Mouse (Mus musculus) CH12.LX (cell line): ENCODE measurements around the gene Hagh.

Experiments
- CTCF ChIP-seq, 2 experiments: IDR thresholded peaks in 1 of 2; conservative IDR thresholded peaks in 1 of 2; 2 replicates each; pipeline ENCODE4 v1.5.1; 2011 to 2012; ENCODE audit warnings: low read depth in 2 of 2, low read length in 2 of 2, improper control_type of control experiment in 1 of 2, inconsistent platforms in 1 of 2, mild to moderate bottlenecking in 1 of 2, moderate library complexity in 1 of 2
- HCFC1 ChIP-seq: IDR thresholded peaks from 2 replicates; pipeline ENCODE4 v1.6.1; 2012; ENCODE audit warnings: low read depth, mild to moderate bottlenecking, inconsistent platforms, low read length, improper control_type of control experiment
- MYC ChIP-seq: IDR thresholded peaks from 2 replicates; pipeline ENCODE4 v1.6.1; 2011; ENCODE audit warnings: low read depth, mild to moderate bottlenecking, improper control_type of control experiment, low read length
- NRF1 ChIP-seq: IDR thresholded peaks from 2 replicates; pipeline ENCODE4 v1.6.1; 2014; ENCODE audit warnings: low read depth, mild to moderate bottlenecking, inconsistent platforms, low read length, improper control_type of control experiment, moderate library complexity
- TBP ChIP-seq: conservative IDR thresholded peaks from 2 replicates; pipeline ENCODE4 v1.6.1; 2011; ENCODE audit warnings: low read depth, low read length, improper control_type of control experiment
- ZC3H11A ChIP-seq: IDR thresholded peaks from 2 replicates; pipeline ENCODE4 v1.6.1; 2012; ENCODE audit warnings: low read depth, mild to moderate bottlenecking, inconsistent platforms, low read length, improper control_type of control experiment
- ZNF384 ChIP-seq: IDR thresholded peaks from 2 replicates; pipeline ENCODE4 v1.6.1; 2012; ENCODE audit warnings: low read depth, low read length, improper control_type of control experiment, inconsistent platforms

DNA sequence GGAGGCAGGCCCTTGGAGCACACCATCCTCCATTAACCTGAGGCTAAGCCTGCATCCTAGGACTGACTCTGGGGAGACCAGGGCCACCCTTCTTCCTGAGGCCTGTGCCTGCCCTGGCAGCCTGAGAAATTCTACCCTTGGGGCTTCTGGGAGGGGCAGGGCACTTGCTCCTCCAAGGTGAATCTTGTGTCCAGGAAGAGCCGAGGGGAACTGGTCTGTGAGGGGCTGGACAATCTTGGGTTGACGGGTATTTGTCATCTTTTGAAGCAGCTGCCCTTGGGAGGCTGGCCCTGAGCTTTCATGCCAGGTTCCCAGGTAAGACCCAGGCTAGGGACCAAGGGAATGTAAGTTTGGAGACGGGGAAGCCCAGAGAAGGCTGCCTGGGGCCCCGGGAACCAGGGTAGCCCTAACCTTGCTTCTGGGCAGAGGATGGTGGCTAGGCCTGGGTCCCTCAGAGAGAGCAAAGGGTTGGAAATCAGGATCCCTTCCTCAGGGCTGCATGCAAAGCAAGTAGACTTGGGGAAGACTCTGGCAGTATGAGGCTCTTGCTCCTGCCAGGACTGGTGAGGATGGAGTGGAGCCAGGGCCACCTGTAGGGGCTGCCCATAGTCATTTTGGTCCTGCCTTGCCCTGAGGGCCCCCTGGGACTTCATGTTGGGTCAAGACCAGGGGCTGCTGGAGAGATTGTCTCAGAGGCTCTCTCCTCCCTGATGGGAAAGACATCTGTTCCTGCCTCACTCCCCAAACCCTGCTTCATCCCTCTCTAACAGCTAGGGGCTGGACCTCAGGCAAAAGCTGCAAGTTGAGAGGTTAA is 58.3 kb downstream of the Hagh start:
- TF ChIP-seq ZNF384: no peak
- no peak for TF ChIP-seq TBP
- no peak for TF ChIP-seq ZC3H11A
- TF ChIP-seq HCFC1: no peak
- no peak for TF ChIP-seq MYC
- TF ChIP-seq CTCF (conservative IDR thresholded peaks at IDR 0.05 in 1 of 2, IDR thresholded peaks at IDR 0.05 in 1 of 2; ENCODE audit: low read depth in 2 of 2, low read length in 2 of 2): no peak
- no peak for TF ChIP-seq NRF1
